7 mouse cellular contexts compared by ENCODE assay signal in genomic region chr2:127207547-127208451, GRCm38 (mm10). TPM values are rescaled to one million over a fixed set of nuclear protein-coding genes. Genes with fewer than 3 reads are reported as not detected.
A peak's percentile ranks its signal among the peaks of the same experiment; 100 is the strongest.
DNase-seq lines count a peak whose midpoint lies in the region; ATAC-seq lines count a peak whose summit lies in the region.

1810024B03Rik (minus strand) TSS chr2:127208280.
Snrnp200 (plus strand) TSS chr2:127208386.

- peaks cover 6% of the 10 kb centered on the region for H3K4me1 ChIP-seq in intestine, embryonic 15.5 days (replicated peaks)
- H3K4me1 ChIP-seq in midbrain, embryonic 10.5 days, result peaks cover 23% of the 10 kb centered on the region

- H3K9me3 ChIP-seq in intestine, embryonic 15.5 days, result no peaks in the 10 kb centered on the region
- no peaks in the 10 kb centered on the region for H3K9me3 ChIP-seq in midbrain, embryonic 10.5 days (replicated peaks)

- WGBS in intestine, embryonic 15.5 days, result 12% methylated on average over 36 of the region's 36 CpGs
- WGBS in midbrain, embryonic 10.5 days, result 12% methylated on average over 36 of the region's 36 CpGs

- peak within 1 kb of the TSS; percentile 83 for H3K9ac ChIP-seq in intestine, embryonic 15.5 days

- DNase-seq in adrenal gland, adult 2 months, result peak; percentile 95
- peak; percentile 92 for DNase-seq in embryo, embryonic 11.5 days (ENCODE audit: low read depth, low spot score)
- DNase-seq in gastrocnemius, postnatal 36 days, result peak; percentile 88 to 89
- DNase-seq in left cerebral cortex, postnatal 25 days (ENCODE audit: low spot score in 2 of 2), result peak; percentile 94 to 98
- DNase-seq in midbrain, embryonic 10.5 days (ENCODE audit: low spot score), result peak; percentile 94
- peak; percentile 86 for DNase-seq in right cerebral cortex, postnatal 4 days

- H3K4me2 ChIP-seq in intestine, embryonic 15.5 days (replicated peaks), result peak within 1 kb of the TSS; percentile 69

- peak within 1 kb of the TSS; percentile 76 for H3K27ac ChIP-seq in intestine, embryonic 15.5 days
- peak within 1 kb of the TSS; percentile 88 for H3K27ac ChIP-seq in midbrain, embryonic 10.5 days (replicated peaks)

- intact Hi-C loops in gastrocnemius, postnatal 36 days (cut with DNase I), result no loop called here
- intact Hi-C loops in left cerebral cortex, postnatal 25 days (cut with DNase I), result loop anchor here (1.0 kb wide), 1 partner anchor 25 kb away; no protein-coding TSS in a partner anchor

- H3K36me3 ChIP-seq in intestine, embryonic 15.5 days, result peaks cover 24% of the 10 kb centered on the region
- H3K36me3 ChIP-seq in midbrain, embryonic 10.5 days, result peaks cover 48% of the 10 kb centered on the region

- H3K4me3 ChIP-seq in intestine, embryonic 15.5 days (replicated peaks), result peak within 1 kb of the TSS; percentile 76
- H3K4me3 ChIP-seq in midbrain, embryonic 10.5 days, result peak within 1 kb of the TSS; percentile 89

- ATAC-seq in intestine, embryonic 15.5 days, result peak; percentile 99

- H3K27me3 ChIP-seq in intestine, embryonic 15.5 days (replicated peaks), result no peaks in the 10 kb centered on the region
- no peaks in the 10 kb centered on the region for H3K27me3 ChIP-seq in midbrain, embryonic 10.5 days (ENCODE audit: low read depth, poor library complexity, severe bottlenecking)

RNA-seq across cellular contexts. Expression of gene 1810024B03Rik, which starts in this region (rescaled TPM):
- 1 to 10 TPM; 1.6 to 2.0 TPM for total RNA-seq in adrenal gland, adult 2 months (2021)
- 1.0 and 1.3 TPM in 2 replicates for polyA plus RNA-seq in adrenal gland, adult 2 months (2012; rRNA removed)
- total RNA-seq in gastrocnemius, postnatal 36 days (2021), result under 1 TPM; 0.46 to 0.89 TPM
- 1.8 and 2.0 TPM in 2 replicates for polyA plus RNA-seq in intestine, embryonic 15.5 days (2015; fragmentation: Nextera tagmentation; extraction: Ambion mirVana)
- under 1 TPM; 0.53 to 0.87 TPM for total RNA-seq in left cerebral cortex, postnatal 25 days (2021)
- polyA plus RNA-seq in midbrain, embryonic 10.5 days (2016; fragmentation: Nextera tagmentation; extraction: Ambion mirVana), result 2.9 and 3.1 TPM in 2 replicates

RNA-seq across cellular contexts. Expression of gene Snrnp200, which starts in this region (rescaled TPM):
- total RNA-seq in adrenal gland, adult 2 months (2021), result 10 to 100 TPM; 66.7 to 69.2 TPM
- polyA plus RNA-seq in adrenal gland, adult 2 months (2012; rRNA removed), result 21.0 and 23.7 TPM in 2 replicates
- 10 to 100 TPM; 33.0 to 39.4 TPM for total RNA-seq in gastrocnemius, postnatal 36 days (2021)
- 42.2 and 45.2 TPM in 2 replicates for polyA plus RNA-seq in intestine, embryonic 15.5 days (2015; fragmentation: Nextera tagmentation; extraction: Ambion mirVana)
- 10 to 100 TPM; 76.7 to 78.3 TPM for total RNA-seq in left cerebral cortex, postnatal 25 days (2021)
- polyA plus RNA-seq in midbrain, embryonic 10.5 days (2016; fragmentation: Nextera tagmentation; extraction: Ambion mirVana), result 92.9 and 100 TPM in 2 replicates

Comparison
In these comparisons a context has a peak if more than half of its experiments do, and no peak if none do; other contexts are left out.
1. Peak in every context shown above with its lines: DNase-seq, ATAC-seq, H3K4me3 ChIP-seq and H3K27ac ChIP-seq.